Mouse (Mus musculus) forebrain, embryonic 10.5 days (tissue): ENCODE measurements around the gene Gm37240. TPM values are rescaled to one million over a fixed set of nuclear protein-coding genes. Genes with fewer than 3 reads are reported as not detected.

ENCODE experiments used
- DNase-seq: peaks from one replicate; pipeline ENCODE4 v3.0.0-alpha.2; 2017; ENCODE audit warnings: low spot score; ENCODE audit errors: extremely low spot score
- H3K27ac ChIP-seq: fragments of 300-500 bp; sonication (generic); 2 replicates; pipeline ENCODE4 v1.5.1; 2016; ENCODE audit warnings: mild to moderate bottlenecking
- H3K27me3 ChIP-seq: fragments of 300-500 bp; sonication (generic); 2 replicates; pipeline ENCODE4 v1.6.1; 2016; ENCODE audit warnings: mild to moderate bottlenecking; ENCODE audit not compliant: poor library complexity, severe bottlenecking
- H3K36me3 ChIP-seq: fragments of 300-500 bp; sonication (generic); replicated peaks from 2 replicates; pipeline ENCODE4 v1.6.1; 2016; ENCODE audit warnings: mild to moderate bottlenecking, moderate library complexity
- H3K4me1 ChIP-seq: fragments of 300-500 bp; sonication (generic); 2 replicates; pipeline ENCODE4 v1.6.1; 2016
- H3K4me3 ChIP-seq: fragments of 300-500 bp; sonication (generic); 2 replicates; pipeline ENCODE4 v1.5.1; 2016; ENCODE audit warnings: mild to moderate bottlenecking, moderate library complexity
- H3K9me3 ChIP-seq: fragments of 300-500 bp; sonication (generic); 2 replicates; pipeline ENCODE4 v1.6.1; 2016; ENCODE audit warnings: mild to moderate bottlenecking, moderate library complexity
- WGBS: fragments of 180-500 bp; shearing (Covaris S2); methylation state at CpG from one replicate; pipeline ENCODE4 v1.1.7; 2016; 5-methylcytosine and 5-hydroxymethylcytosine counted together
- polyA plus RNA-seq: library from polyadenylated mRNA; unstranded; fragments of >200 nt; fragmentation: Nextera tagmentation; extraction: Ambion mirVana; gene quantifications from 2 replicates; pipeline ENCODE4 v1.2.1, GENCODE M21; 2016

Gene Gm37240
- polyA plus RNA-seq, 1 experiment from 2014 or later, result 0.77 TPM

DNA sequence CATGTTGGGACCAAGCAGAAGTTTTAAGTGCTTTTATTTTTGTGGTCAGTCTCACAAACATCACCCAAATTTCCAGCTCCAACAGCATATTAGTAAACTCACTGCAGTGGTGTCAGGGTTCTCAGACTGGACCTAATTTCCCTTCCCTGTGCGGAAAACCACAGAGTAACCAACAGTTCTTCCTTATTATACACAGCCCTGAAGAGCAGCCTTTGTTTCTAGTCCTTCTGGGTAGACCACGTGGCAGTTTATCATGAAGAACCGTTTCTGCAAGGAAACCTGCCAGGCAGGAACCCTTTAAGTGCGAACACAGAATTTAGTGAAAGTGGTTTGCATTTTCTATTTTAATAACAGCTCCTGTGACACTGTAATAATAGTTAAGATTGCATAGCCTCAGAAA is 1395.2 kb downstream of the Gm37240 start:
- Histone ChIP-seq H3K4me3 (no peak overlapping the region), H3K36me3 (peaks cover 19% of the 10 kb centered on the region), H3K9me3 (no peaks in the 10 kb centered on the region), H3K27ac (no peak overlapping the region), H3K27me3 (no peaks in the 10 kb centered on the region), H3K4me1 (peaks cover 23% of the 10 kb centered on the region)
- WGBS, result 89% methylated on average over 4 of the region's 4 CpGs
- no peak for DNase-seq

DNA sequence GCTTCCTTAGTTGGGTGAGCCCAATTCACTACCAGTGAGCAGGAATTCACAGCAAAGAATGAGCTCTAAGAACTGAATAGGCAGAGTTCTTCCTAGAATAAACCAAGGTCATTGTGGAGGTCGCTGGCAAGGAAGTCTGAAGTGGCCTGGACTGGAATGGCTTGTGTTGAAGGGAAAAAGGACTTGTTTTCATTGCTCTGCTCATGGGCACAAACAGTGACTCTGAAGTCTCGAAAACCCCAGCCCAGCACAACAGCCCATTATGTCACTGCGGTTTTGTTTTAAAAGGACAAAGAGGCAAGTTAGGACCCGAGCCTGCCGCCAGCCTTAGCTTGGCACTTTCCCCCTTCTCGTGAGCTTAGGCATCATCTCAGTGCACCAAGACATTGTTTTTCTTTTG is 1398.6 kb downstream of the Gm37240 start:
- H3K4me3 ChIP-seq, result no peak overlapping the region
- no peaks in the 10 kb centered on the region for H3K9me3 ChIP-seq
- H3K36me3 ChIP-seq, result peaks cover 16% of the 10 kb centered on the region
- H3K4me1 ChIP-seq, result peaks cover 27% of the 10 kb centered on the region
- no peak overlapping the region for H3K27ac ChIP-seq
- no peaks in the 10 kb centered on the region for H3K27me3 ChIP-seq
- WGBS, result 49% methylated on average over 6 of the region's 6 CpGs
- no peak for DNase-seq

DNA sequence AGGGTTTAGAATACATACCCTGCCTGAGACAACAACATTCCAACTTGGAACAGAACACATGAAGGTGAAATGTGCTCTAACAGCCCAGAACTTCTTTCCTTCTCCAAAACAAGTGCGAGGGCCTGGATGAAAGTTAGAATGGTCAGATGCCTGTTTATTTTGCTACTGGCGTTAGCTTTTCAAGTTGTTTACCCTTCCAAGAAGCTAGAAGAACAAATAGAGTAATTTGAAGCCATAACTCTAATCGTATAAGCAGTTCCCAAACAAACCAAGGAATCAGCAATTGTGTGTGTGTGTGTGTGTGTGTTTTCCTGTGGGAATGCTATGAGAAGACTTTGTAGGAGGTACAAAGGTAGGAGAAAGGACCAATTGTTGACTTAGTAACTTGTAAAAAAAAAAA is 1402.4 kb downstream of the Gm37240 start:
- Histone ChIP-seq H3K36me3 (no peaks in the 10 kb centered on the region), H3K27ac (no peak overlapping the region), H3K4me1 (peaks cover 45% of the 10 kb centered on the region), H3K27me3 (peaks cover 34% of the 10 kb centered on the region), H3K4me3 (no peak overlapping the region), H3K9me3 (no peaks in the 10 kb centered on the region)
- WGBS, result 81% methylated on average over 3 of the region's 3 CpGs
- no peak for DNase-seq

DNA sequence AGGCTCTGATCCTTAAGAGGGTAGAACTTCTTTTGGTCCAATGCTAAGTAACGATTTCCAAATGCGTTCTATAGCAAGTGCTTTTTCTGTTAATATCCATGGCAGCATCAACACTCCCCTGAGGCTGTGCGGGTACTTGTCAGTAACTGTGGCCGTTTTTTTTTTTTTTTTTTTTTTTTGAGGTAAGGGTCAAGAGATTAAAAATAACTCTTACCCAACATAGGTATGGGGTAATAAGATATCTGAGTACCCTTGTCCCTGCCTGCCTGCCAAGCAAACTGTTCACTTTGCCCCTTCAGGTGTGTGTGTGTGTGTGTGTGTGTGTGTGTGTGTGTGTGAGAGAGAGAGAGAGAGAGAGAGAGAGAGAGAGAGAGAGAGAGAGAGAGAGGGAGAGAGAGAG is 1403.0 kb downstream of the Gm37240 start:
- Histone ChIP-seq H3K9me3 (no peaks in the 10 kb centered on the region), H3K4me1 (peaks cover 48% of the 10 kb centered on the region), H3K4me3 (no peak overlapping the region), H3K36me3 (no peaks in the 10 kb centered on the region), H3K27ac (no peak overlapping the region), H3K27me3 (peaks cover 40% of the 10 kb centered on the region)
- no peak for DNase-seq
- 81% methylated on average over 4 of the region's 4 CpGs for WGBS

DNA sequence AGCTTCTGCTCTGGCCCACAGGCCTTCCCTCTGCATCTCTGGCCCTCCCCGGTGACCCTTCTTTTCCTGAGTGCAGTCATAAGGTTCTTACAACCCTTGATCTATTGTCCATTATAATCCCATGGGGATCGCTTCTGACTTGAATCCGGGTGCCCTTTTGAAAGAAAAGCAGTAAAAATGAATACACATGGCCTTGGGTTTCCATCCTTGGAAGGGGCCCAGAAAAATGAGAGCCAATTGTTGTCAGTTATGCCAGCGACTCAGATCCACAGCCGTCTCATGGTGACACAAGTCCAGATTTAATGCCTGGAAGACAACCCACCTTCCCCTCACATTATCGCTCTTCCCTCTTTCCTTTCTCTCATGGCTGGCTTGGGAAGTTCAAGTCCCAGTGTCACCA is 1405.2 kb downstream of the Gm37240 start:
- WGBS, result 72% methylated on average over 6 of the region's 6 CpGs
- Histone ChIP-seq H3K4me3 (no peak overlapping the region), H3K9me3 (no peaks in the 10 kb centered on the region), H3K36me3 (no peaks in the 10 kb centered on the region), H3K4me1 (peaks cover 38% of the 10 kb centered on the region), H3K27me3 (peaks cover 62% of the 10 kb centered on the region), H3K27ac (no peak overlapping the region)
- no peak for DNase-seq

DNA sequence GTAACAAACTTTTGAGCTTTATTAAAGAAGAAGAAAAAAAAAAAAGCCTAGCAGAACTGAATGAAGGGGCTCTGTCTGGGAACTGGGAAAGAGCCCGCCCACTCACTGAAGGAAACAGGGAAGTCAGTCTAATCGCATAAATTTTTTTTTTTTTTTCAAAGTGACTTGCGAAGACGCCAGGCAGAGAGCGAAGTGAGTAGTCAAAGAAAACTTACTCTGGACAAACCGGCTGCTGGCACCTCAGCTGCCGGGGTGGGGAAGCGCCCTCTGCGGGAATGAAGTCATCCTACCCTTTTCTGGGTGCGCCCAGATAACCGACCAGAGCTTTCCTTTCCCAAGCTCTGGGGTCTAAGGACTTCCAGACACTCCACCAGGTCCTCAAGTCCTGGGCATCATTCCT is 1406.2 kb downstream of the Gm37240 start:
- WGBS, result 2% methylated on average over 11 of the region's 11 CpGs
- Histone ChIP-seq H3K27me3 (peaks cover 72% of the 10 kb centered on the region), H3K36me3 (no peaks in the 10 kb centered on the region), H3K4me3 (peak overlapping the region; percentile 75), H3K27ac (no peak overlapping the region), H3K9me3 (no peaks in the 10 kb centered on the region), H3K4me1 (peaks cover 38% of the 10 kb centered on the region)
- DNase-seq, result peak; percentile 43

DNA sequence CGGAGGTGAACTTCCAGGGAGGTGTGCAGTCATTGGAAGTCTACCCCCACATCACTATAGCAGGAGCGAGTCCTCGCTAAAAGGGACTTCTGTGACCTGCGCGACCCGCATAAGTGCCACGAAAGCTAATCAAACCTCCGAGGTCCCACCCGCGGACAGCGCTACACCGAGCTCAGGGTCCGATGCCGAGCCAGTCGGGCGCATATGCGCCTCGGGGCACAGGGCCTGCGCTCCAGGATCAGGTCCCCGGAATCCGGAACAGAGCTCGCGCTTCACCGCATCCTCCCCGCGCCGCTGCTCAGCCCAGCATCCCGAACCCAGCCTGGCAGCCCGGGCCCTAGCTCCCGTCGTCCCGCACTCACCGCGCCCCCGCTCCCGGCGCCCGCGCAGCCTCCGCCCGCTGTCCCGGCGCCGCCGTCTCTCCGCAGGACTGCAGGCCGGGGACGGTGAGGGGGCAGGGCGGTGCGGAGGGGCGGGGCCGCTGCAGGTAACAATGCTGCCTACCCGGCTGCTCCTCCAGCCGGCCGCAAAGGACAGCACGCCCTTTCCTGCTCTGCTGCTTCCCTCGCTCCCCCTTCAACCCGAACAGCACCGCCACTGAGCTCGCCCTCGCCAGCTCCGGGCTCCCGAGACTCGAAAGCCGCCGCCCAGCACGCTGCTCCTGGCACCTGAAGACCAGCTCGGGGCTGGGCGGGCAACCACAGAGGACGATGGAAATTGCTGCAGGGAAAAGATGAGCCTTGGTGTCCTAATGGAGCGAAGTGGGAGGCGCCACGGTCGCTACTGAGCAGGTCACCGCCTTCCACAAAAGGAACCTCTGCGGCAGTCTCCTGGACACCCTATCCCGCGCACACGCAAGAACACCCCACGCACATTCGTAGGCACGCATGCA is 1407.1 kb downstream of the Gm37240 start, which contains the start of gene Fhdc1:
Gene Fhdc1, minus strand, starts transcription at position 424 of the 892 bp plus-strand sequence.
- Histone ChIP-seq H3K27ac (peak within 1 kb of the TSS; percentile 78), H3K9me3 (no peaks in the 10 kb centered on the region), H3K27me3 (peaks cover 80% of the 10 kb centered on the region), H3K4me1 (peaks cover 35% of the 10 kb centered on the region), H3K36me3 (no peaks in the 10 kb centered on the region), H3K4me3 (peak within 1 kb of the TSS; percentile 75)
- under 1% methylated on average over 82 of the region's 82 CpGs for WGBS
- DNase-seq, result peak; percentile 58

DNA sequence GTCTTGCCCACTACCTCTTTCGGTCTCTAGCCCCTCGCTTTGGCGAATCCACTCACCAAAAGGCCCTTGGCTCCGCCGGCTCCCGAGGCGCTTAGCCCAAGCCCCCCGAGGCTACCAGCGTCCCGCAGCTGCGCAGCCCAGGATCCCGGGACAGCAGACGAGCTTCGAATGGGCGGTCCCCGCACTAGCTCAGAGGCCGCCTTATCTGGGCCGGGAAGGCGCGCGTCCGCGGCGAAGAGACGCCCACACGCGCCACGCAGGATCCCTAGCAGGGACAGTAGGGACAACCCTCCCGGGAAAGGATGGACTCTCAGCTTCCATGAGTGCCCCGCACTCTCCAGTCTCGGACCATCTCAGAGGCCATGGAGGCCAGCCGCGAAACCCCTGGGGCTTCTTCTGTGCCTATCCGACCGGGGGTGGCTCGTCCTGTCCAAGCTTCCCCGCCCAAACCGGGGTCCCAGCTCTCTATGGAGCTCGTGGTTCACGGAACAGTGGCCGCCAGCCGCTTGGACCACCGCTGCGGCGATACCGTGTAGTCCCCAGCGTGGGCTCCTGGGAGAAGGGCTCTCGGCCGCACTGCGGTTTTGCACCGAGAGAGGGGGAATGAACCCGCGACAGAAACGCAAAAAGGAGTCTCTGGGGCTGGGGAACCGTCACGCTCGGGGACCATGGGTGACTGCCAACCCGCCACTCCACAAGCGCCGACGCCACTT is 1407.9 kb downstream of the Gm37240 start:
- peak; percentile 50 for DNase-seq
- H3K27me3 ChIP-seq, result peaks cover 85% of the 10 kb centered on the region
- WGBS, result under 1% methylated on average over 61 of the region's 61 CpGs
- peaks cover 35% of the 10 kb centered on the region for H3K4me1 ChIP-seq
- peak overlapping the region; percentile 75 for H3K4me3 ChIP-seq
- no peaks in the 10 kb centered on the region for H3K36me3 ChIP-seq
- peak overlapping the region; percentile 78 for H3K27ac ChIP-seq
- H3K9me3 ChIP-seq, result no peaks in the 10 kb centered on the region

DNA sequence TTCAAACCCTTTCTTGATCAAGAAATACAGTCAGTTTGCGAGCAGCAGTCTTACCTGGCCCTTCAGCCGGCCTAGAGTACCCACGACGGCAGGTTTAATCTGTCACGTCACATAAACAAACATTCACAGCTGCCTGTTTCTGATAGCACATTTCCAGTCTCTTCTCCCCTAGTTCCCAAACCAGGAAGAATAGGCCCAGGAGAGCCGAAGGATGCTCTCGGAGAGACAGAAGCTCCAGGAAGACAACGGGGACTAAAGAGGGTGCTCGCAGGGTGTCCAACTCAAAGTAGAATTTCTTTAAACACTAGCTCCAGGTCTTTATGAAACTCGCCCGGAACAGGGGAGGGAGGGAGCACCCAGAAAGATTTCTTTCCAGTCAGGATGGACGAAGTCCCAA is 1408.4 kb downstream of the Gm37240 start:
- Histone ChIP-seq H3K27me3 (peaks cover 85% of the 10 kb centered on the region), H3K36me3 (no peaks in the 10 kb centered on the region), H3K4me3 (peak overlapping the region; percentile 75), H3K27ac (peak overlapping the region; percentile 78), H3K4me1 (peaks cover 36% of the 10 kb centered on the region), H3K9me3 (no peaks in the 10 kb centered on the region)
- peak; percentile 21 for DNase-seq
- 1% methylated on average over 12 of the region's 12 CpGs for WGBS

DNA sequence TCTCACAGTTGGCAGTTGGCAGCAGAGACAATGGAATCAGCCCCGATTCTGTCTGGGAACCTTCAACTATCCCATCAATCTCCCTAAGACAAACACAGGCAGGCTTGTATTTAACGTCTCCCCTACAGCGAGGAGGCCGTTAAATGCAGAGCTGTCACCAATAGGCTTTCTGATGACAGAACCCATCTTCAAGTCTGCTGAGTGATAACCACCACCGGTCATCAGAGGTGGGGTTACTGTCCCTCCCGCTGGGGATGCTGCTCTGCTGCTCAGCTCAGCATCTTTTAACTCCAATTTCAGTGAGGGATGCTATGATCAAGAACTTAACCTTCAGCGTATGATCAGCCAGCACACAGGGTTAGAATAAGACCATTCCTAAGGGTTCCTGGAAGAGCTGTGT is 1409.1 kb downstream of the Gm37240 start:
- Histone ChIP-seq H3K27ac (no peak overlapping the region), H3K9me3 (no peaks in the 10 kb centered on the region), H3K27me3 (peaks cover 84% of the 10 kb centered on the region), H3K4me1 (peaks cover 42% of the 10 kb centered on the region), H3K36me3 (no peaks in the 10 kb centered on the region), H3K4me3 (no peak overlapping the region)
- no peak for DNase-seq
- WGBS, result 7% methylated on average over 7 of the region's 7 CpGs

DNA sequence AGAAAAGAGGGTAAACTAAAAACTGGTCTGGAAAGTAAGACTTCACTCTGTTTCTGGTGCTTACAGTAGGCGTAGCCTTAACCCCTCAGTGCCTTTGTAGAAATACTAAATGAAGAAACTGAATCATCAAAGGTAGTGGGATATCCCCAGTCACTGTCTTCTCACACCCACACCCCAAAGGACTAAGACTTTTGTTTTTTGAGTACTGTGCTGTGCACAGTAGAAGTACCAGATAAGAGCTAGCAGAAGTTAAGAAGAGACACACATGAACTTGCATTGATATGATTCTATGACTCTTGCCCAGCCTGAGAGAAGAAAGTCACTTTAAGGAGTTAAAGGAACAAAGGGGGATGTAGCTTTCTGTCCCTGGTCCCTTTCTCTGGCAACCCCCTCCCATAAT is 1409.8 kb downstream of the Gm37240 start:
- no peaks in the 10 kb centered on the region for H3K36me3 ChIP-seq
- H3K27ac ChIP-seq, result no peak overlapping the region
- no peaks in the 10 kb centered on the region for H3K9me3 ChIP-seq
- no peak for DNase-seq
- no peak overlapping the region for H3K4me3 ChIP-seq
- 97% methylated on average over 1 of the region's 1 CpGs for WGBS
- H3K4me1 ChIP-seq, result peaks cover 48% of the 10 kb centered on the region
- peaks cover 77% of the 10 kb centered on the region for H3K27me3 ChIP-seq

DNA sequence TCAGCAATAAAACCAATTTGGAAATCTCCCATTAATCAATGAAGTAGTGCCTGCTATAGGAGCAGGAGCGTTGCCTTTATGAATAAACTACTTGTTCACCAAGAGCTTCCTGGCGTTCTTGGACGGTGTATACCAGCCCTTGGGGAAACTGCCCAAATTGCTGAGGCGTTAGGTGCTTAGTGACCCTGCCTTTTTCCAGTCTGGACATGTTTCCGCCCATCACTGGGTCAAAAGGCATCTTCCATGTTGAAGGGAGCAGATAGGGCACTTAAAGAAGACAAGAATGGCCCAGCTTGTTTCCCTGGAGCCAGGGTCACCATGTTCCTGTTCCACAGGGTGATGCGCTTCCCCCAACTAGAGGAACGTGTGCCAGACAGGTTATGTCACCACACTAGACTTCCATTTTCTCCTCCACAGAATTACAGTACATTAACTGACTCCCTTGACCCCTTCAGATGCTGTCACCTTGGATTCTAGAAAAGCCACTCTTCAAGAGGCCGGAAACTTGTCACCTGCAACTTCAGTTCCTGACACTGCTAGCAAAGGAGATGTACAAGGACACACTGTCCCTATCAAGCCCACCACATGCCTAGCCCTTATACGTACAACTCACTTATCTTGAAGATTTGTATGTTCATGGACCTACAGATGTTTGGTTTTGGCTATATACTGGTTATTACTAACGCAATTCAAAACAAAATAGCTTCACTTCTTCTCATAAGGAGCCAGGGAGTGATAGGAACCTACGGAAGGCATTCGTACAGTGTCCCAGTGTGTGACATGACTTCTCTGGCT is 1412.1 kb downstream of the Gm37240 start:
- WGBS, result 92% methylated on average over 12 of the region's 12 CpGs
- Histone ChIP-seq H3K9me3 (no peaks in the 10 kb centered on the region), H3K4me1 (peaks cover 34% of the 10 kb centered on the region), H3K27me3 (peaks cover 54% of the 10 kb centered on the region), H3K36me3 (no peaks in the 10 kb centered on the region), H3K4me3 (no peak overlapping the region), H3K27ac (no peak overlapping the region)
- DNase-seq, result no peak
